Mouse (Mus musculus): ENCODE measurements around the gene Lypd3.

DNA sequence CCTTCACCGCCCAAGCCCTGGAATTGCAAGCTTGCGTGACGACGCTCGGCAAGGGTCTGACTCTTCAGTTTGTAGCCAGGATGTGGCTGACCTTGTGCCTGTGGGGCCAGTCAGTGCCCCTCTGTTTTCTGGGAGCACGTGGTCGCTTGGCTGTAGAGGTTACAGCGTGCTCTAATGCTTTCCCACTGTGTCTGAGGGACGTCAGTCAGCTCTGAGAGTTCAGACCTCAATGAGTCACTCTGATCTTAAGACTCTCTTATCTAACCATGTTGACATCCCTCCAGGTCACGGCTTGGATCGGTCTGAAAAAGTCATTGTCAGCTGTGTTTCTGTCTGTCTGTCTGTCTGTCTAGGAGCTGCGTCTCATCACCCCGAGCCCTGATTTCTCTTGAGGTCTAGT lies 21.5 kb upstream of the Lypd3 start:
- TF ChIP-seq CTCF (IDR thresholded peaks at IDR 0.05; ENCODE audit: low read depth) (no peak), EP300 (IDR thresholded peaks at IDR 0.05; ENCODE audit: low read depth) (no peak)

Measured in liver, postnatal 0 days (tissue).